Mouse (Mus musculus) heart, embryonic 13.5 days (tissue): ENCODE measurements around the gene Scel. TPM values are rescaled to one million over a fixed set of nuclear protein-coding genes. Genes with fewer than 3 reads are reported as not detected.

Experiments
- ATAC-seq: fragments of 200-750 bp; cut with Nextera tagmentation; 2 replicates; pipeline ENCODE4 v1.8.0; 2017; ENCODE audit warnings: moderate TSS enrichment; ENCODE audit not compliant: insufficient number of reproducible peaks, low FRiP score, low TSS enrichment; ENCODE audit errors: extremely low read depth
- H3K27ac ChIP-seq: fragments of 300-500 bp; sonication (generic); replicated peaks from 2 replicates; pipeline ENCODE4 v1.5.1; 2015; ENCODE audit warnings: moderate library complexity, mild to moderate bottlenecking, inconsistent platforms
- H3K27me3 ChIP-seq: fragments of 300-500 bp; sonication (generic); replicated peaks from 2 replicates; pipeline ENCODE4 v1.6.1; 2015; ENCODE audit warnings: mild to moderate bottlenecking, inconsistent platforms
- H3K36me3 ChIP-seq: fragments of 300-500 bp; sonication (generic); 2 replicates; pipeline ENCODE4 v1.6.1; 2015; ENCODE audit warnings: mild to moderate bottlenecking, inconsistent platforms
- H3K4me1 ChIP-seq: fragments of 300-500 bp; sonication (generic); 2 replicates; pipeline ENCODE4 v1.6.1; 2015; ENCODE audit warnings: inconsistent platforms
- H3K4me2 ChIP-seq: fragments of 300-500 bp; sonication (generic); 2 replicates; pipeline ENCODE4 v1.6.1; 2015; ENCODE audit warnings: inconsistent platforms, mild to moderate bottlenecking, moderate library complexity
- H3K4me3 ChIP-seq: fragments of 300-500 bp; sonication (generic); 2 replicates; pipeline ENCODE4 v1.5.1; 2015; ENCODE audit warnings: moderate library complexity, mild to moderate bottlenecking, inconsistent platforms
- H3K9ac ChIP-seq: fragments of 300-500 bp; sonication (generic); 2 replicates; pipeline ENCODE4 v1.6.1; 2015; ENCODE audit warnings: inconsistent platforms, mild to moderate bottlenecking, moderate library complexity
- H3K9me3 ChIP-seq: fragments of 300-500 bp; sonication (generic); 2 replicates; pipeline ENCODE4 v1.6.1; 2016; ENCODE audit warnings: inconsistent platforms
- WGBS: fragments of 180-500 bp; shearing (Covaris S2); methylation state at CpG from one replicate; pipeline ENCODE4 v1.1.7; 2015; ENCODE audit warnings: mixed read lengths; 5-methylcytosine and 5-hydroxymethylcytosine counted together
- polyA plus RNA-seq: library from polyadenylated mRNA; unstranded; fragments of >200 nt; fragmentation: Nextera tagmentation; extraction: Ambion mirVana; gene quantifications from 2 replicates; pipeline ENCODE4 v1.2.1, GENCODE M21; 2015

Gene Scel
- polyA plus RNA-seq, 1 experiment from 2014 or later: 0.21 TPM

DNA sequence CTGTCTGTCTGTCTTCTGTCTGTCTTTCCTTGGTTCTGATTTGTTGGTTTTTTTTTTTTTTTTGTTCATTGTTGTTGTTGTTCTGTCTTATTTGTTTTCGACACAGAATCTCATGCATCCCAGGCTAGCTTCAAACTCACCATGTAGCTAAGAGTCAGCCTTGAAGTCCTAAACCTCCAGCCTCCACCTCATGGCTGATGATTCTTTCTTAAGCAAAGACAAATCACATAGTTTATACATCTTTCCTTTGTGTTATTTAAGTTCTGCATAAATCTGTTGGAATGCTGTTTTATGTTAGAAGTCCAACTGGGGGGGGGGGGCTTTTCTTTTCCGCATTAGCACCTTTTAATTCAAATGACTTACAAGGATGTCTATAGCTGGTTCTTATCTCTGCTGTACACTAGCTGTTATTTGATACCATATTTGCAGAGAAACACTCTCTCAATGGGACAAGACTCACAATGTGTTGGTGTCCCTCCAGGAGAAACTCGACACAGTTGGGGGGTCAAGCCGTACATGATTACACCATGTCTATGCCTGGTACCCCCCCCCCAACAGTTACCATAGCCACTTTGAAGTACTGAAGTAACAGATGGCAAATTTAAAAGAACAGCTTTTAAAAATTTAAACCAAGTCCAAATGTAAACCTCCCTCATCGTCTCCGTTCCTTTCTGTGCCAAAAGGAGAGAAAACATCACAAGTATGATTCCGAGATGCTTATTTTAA is 116.7 kb downstream of the Scel start:
- H3K9me3 ChIP-seq: peaks cover 4% of the 10 kb centered on the region; the same call in 1 of the 2 replicates
- H3K27ac ChIP-seq: no peak overlapping the region
- H3K4me1 ChIP-seq: no peaks in the 10 kb centered on the region
- H3K4me2 ChIP-seq: no peak overlapping the region
- no peak overlapping the region for H3K9ac ChIP-seq
- no peaks in the 10 kb centered on the region for H3K36me3 ChIP-seq
- 77% methylated on average over 7 of the region's 7 CpGs for WGBS
- ATAC-seq: no peak
- H3K4me3 ChIP-seq: no peak overlapping the region
- no peaks in the 10 kb centered on the region for H3K27me3 ChIP-seq

DNA sequence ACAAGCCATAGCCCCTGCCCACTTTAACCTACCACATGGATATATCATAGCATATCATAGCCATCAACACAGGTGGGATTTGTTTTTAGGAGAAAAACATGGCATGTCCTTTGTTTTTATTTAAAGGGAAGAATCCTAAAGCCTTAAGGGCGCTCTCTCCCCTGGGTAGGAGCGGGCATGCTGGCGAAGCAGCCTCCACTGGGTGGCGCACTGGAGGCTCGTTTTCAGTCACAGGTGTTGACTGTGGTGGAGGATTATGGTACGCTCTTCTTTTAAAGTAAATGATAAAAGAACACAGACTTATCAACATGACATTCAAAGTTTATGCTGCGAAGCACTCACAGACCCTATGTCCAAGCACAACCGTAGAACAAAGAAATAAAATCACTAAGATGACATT is 117.4 kb downstream of the Scel start:
- Histone ChIP-seq H3K27me3 (no peaks in the 10 kb centered on the region), H3K36me3 (no peaks in the 10 kb centered on the region), H3K4me1 (no peaks in the 10 kb centered on the region), H3K4me2 (no peak overlapping the region), H3K9me3 (peaks cover 7% of the 10 kb centered on the region; the same call in 1 of the 2 replicates), H3K27ac (no peak overlapping the region), H3K4me3 (no peak overlapping the region), H3K9ac (no peak overlapping the region)
- ATAC-seq: no peak
- WGBS: 78% methylated on average over 8 of the region's 8 CpGs

DNA sequence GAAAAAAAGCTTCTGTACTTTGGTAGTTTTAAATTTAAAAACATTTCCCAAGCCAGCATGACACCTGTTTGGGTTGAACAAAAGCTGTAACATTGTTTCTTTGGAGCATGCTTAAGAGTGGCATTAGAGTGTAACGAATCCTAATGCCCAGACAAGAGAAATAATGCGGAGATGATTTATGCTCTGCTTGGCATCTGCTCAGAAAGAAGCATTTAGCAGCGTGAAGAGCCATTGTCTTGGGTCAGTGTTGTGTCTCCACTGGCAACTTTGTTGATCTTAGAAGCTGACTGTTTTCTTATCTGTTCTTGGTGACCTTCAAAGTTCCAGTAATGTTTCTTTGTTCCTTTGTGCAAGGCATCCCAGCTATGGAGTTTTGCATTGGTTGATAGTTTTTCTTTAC is 130.8 kb downstream of the Scel start:
- H3K4me3 ChIP-seq: no peak overlapping the region
- 64% methylated on average over 3 of the region's 3 CpGs for WGBS
- no peak overlapping the region for H3K9ac ChIP-seq
- ATAC-seq: no peak
- H3K27me3 ChIP-seq: peaks cover 16% of the 10 kb centered on the region
- no peaks in the 10 kb centered on the region for H3K9me3 ChIP-seq
- H3K27ac ChIP-seq: no peak overlapping the region
- H3K4me1 ChIP-seq: no peaks in the 10 kb centered on the region
- H3K36me3 ChIP-seq: no peaks in the 10 kb centered on the region
- H3K4me2 ChIP-seq: no peak overlapping the region

DNA sequence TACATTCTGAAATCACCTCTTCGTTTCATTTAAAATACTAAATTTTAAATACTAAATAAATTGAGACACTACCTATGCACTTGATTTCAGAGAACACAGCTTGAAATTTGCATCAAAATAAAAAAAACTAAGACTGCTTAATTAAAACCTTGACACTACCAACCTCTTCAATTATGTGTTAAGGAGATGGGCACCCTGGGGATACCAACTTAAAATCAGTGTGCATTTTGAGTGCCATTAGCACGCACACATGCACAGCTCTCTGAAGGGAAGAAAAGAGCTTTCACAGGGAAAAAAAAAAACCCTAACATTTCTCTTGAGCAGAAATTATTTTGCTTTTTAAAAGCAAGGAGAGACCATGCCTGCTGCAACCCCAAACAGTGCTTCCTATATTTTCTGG is 134.8 kb downstream of the Scel start:
- Histone ChIP-seq H3K36me3 (no peaks in the 10 kb centered on the region), H3K4me2 (no peak overlapping the region), H3K27ac (no peak overlapping the region), H3K27me3 (peaks cover 55% of the 10 kb centered on the region), H3K4me1 (peaks cover 7% of the 10 kb centered on the region), H3K9me3 (no peaks in the 10 kb centered on the region), H3K4me3 (no peak overlapping the region), H3K9ac (no peak overlapping the region)
- no peak for ATAC-seq
- 71% methylated on average over 2 of the region's 2 CpGs for WGBS

DNA sequence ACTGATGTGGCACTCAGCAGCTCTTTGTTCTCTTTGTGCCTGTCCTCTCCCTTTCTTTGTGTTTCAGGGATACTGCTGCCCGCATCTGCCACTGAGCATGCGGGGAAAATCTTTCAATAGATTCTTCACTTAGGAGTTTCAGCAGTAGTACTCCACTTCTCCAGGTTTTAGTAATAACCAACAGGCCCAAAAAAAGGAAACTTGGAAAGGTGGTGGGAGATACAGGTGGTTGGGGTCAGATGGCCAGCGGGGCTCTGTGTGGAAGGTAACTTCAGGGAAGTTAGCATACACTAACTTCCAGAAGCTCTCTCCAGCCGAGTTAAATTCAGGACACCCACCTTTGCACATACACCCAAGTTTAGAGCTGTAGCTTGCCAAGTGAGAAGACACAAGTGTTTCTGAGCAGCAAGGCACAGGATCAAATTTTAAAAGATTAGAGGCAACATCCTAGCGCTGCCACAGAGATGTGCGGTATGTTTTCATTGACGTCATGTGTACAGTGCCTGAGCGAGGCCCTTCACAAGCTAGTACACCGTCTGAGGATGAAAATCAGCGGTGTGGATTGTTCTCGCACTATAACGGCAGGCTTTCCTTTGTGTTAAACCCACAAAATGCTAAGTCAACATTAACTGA is 135.6 kb downstream of the Scel start:
- Histone ChIP-seq H3K27me3 (peaks cover 58% of the 10 kb centered on the region), H3K9me3 (no peaks in the 10 kb centered on the region)

DNA sequence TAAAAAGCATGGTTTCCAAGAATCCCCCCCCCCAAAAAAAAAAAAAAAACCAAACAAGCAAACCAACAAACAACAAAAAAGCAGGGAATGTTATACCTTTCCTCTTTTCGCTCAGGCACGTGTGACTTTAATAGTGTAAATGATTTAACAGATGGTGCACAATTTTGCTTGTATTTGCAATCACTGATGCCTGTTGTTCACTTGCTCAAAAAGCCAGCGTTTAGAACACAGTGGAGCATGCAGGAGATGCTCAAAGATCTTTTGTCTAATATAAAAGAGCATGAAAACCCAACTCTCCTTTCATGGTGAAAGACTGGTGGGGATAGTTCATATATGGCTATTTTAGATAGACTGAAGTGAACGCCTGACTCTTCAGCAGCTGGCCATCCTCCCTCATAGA is 136.2 kb downstream of the Scel start:
- peak overlapping the region; percentile 100; the same call in 1 of the 2 replicates for H3K4me2 ChIP-seq
- ATAC-seq: no peak
- H3K27ac ChIP-seq: no peak overlapping the region
- H3K9me3 ChIP-seq: no peaks in the 10 kb centered on the region
- H3K36me3 ChIP-seq: no peaks in the 10 kb centered on the region
- H3K4me3 ChIP-seq: no peak overlapping the region; the same call in 1 of the 2 replicates
- 56% methylated on average over 4 of the region's 4 CpGs for WGBS
- peaks cover 7% of the 10 kb centered on the region for H3K4me1 ChIP-seq
- H3K9ac ChIP-seq: no peak overlapping the region
- H3K27me3 ChIP-seq: peaks cover 59% of the 10 kb centered on the region

More for the DNA sequence above, 135.6 kb downstream of the Scel start:
- H3K36me3 ChIP-seq: no peaks in the 10 kb centered on the region
- 56% methylated on average over 12 of the region's 12 CpGs for WGBS
- no peak overlapping the region for H3K27ac ChIP-seq
- no peak overlapping the region for H3K9ac ChIP-seq
- H3K4me2 ChIP-seq: no peak overlapping the region; the same call in 1 of the 2 replicates
- no peak for ATAC-seq
- H3K4me3 ChIP-seq: no peak overlapping the region
- peaks cover 7% of the 10 kb centered on the region for H3K4me1 ChIP-seq

DNA sequence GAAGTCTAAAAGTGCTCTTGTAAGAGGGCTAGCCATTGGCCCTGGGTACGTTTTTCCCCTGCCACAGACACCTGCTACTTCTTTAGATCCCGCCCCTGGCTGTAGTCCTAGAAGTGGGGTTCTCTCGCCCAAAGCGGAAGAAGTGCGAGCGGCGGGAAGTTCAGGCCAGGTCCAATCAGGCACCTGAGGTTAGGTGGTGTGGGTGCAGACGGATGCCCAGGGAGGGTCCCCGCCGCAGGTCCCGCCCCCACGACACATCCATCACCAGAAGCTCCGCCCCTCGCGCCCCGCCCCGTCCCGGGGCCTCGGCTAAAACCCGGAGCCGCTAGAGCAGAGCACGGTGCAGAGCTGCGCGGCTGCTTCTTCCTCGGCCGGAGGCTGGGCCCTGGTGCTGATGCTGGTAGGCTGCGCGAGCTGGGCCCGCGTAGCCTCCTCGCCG is 136.8 kb downstream of the Scel start, which contains the start of gene Slain1:
Gene Slain1 (plus strand): TSS at position 333 of the 439 bp plus-strand sequence.
- H3K27ac ChIP-seq: no peak within 1 kb of the TSS
- peak within 1 kb of the TSS; percentile 81 for H3K9ac ChIP-seq
- peak within 1 kb of the TSS; percentile 100 for H3K4me2 ChIP-seq
- H3K9me3 ChIP-seq: no peaks in the 10 kb centered on the region
- ATAC-seq: peak; percentile 82; the same call in 1 of the 2 replicates
- peak within 1 kb of the TSS; percentile 81 for H3K4me3 ChIP-seq
- peaks cover 59% of the 10 kb centered on the region for H3K27me3 ChIP-seq
- no peaks in the 10 kb centered on the region for H3K36me3 ChIP-seq
- peaks cover 7% of the 10 kb centered on the region for H3K4me1 ChIP-seq
- WGBS: 2% methylated on average over 32 of the region's 32 CpGs

DNA sequence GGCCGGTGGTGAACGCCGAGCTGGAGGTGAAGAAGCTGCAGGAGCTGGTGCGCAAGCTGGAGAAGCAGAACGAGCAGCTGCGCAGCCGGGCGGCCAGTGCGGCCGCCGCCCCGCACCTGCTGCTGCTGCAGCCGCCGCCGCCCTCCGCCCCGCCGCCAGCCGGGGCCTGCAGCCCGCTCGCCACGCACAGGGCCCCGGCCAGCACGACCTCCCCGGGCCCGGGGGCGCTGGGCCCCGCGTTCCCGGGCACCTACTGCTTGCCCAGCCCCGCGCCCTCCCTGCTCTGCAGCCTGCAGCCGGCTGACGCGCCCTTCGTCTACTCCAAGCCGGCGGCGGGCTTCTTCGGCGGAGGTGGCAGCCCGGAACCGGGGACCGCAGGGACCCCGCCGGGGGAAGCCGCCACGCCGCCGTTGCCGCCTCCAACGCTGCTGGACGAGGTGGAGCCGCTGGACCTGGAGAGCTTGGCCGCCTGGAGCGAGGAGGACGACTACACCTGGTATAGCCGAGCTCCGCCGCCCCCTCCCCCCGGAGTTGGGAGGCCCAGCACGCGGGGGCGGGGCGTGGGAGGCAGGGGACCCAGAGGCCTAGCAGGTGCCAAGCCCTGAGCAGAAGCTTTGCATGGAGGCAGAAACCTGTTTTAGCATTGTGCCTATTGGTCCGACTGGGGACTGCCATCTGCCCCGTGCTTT is 137.4 kb downstream of the Scel start:
- H3K4me1 ChIP-seq: peaks cover 8% of the 10 kb centered on the region
- peak overlapping the region; percentile 100 for H3K4me2 ChIP-seq
- H3K9ac ChIP-seq: peak overlapping the region; percentile 81
- peaks cover 59% of the 10 kb centered on the region for H3K27me3 ChIP-seq
- H3K4me3 ChIP-seq: peak overlapping the region; percentile 81
- no peaks in the 10 kb centered on the region for H3K36me3 ChIP-seq
- no peak overlapping the region for H3K27ac ChIP-seq
- ATAC-seq: no peak; the same call in 1 of the 2 replicates
- no peaks in the 10 kb centered on the region for H3K9me3 ChIP-seq
- WGBS: under 1% methylated on average over 48 of the region's 67 CpGs

DNA sequence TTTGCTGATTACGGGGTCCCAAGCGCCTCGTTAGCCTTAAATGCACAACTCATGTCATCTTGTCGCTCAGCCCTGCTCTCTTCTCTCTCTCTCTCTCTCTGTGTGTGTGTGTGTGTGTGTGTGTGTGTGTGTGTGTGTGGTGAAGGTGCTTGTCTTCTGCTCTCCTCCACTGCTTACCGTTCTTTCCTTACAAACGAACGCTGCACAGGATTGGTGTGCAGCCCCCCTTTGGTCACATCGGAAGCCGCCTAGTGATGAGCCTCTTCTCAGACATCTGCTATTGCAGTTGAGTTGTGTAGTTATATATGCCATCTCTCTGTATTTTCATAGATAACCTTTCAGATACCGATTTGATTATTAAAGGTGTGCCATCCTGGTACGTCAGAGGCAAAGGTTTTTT is 138.0 kb downstream of the Scel start:
- H3K4me3 ChIP-seq: peak overlapping the region; percentile 81
- peak overlapping the region; percentile 81 for H3K9ac ChIP-seq
- WGBS: 5% methylated on average over 11 of the region's 11 CpGs
- no peak overlapping the region for H3K27ac ChIP-seq
- no peaks in the 10 kb centered on the region for H3K9me3 ChIP-seq
- peaks cover 59% of the 10 kb centered on the region for H3K27me3 ChIP-seq
- no peak for ATAC-seq
- H3K4me2 ChIP-seq: peak overlapping the region; percentile 100
- peaks cover 10% of the 10 kb centered on the region for H3K4me1 ChIP-seq
- no peaks in the 10 kb centered on the region for H3K36me3 ChIP-seq

DNA sequence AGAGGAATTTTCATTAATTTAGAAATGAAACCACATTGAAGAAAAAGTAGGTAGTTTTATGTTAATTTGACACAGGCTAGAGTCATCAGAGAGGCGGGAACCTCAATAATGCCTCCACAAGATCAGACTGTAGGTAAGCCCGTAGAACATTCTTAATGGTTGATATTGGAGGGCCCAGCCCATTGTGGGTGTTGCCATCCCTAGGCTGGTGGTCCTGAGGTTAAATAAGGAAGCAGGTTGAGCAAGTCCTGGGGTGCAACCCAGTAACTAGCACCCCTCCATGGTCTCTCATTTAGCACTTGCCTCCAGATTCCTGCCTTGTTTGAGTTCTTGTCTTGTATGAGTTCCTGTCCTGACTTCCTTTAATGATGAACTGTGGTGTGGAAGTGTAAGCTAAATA is 138.4 kb downstream of the Scel start:
- H3K9me3 ChIP-seq: no peaks in the 10 kb centered on the region
- no peak for ATAC-seq
- H3K4me1 ChIP-seq: peaks cover 10% of the 10 kb centered on the region
- H3K9ac ChIP-seq: no peak overlapping the region
- H3K36me3 ChIP-seq: no peaks in the 10 kb centered on the region
- H3K27ac ChIP-seq: no peak overlapping the region
- peak overlapping the region; percentile 100 for H3K4me2 ChIP-seq
- WGBS: 69% methylated on average over 2 of the region's 2 CpGs
- peaks cover 59% of the 10 kb centered on the region for H3K27me3 ChIP-seq
- no peak overlapping the region for H3K4me3 ChIP-seq

DNA sequence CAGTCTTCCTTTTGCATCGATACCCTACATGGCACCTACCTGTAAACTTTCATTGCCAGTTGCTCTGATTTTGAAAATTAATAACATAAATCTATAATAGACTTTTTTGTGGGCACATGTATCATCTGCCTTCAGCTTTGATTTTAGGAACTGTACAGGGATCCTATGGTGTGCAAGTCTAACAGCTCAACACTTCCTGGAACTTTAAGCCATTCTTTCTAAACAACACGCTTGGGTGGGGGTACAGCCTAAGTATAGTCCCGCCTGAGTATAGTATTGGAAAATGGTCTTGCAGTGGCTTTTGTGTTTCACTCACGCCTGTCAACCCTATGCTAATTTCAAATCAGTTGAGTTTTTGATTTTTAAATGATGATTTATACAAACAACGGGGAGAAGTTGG is 139.4 kb downstream of the Scel start:
- H3K4me2 ChIP-seq: no peak overlapping the region
- no peak overlapping the region for H3K27ac ChIP-seq
- 78% methylated on average over 5 of the region's 5 CpGs for WGBS
- H3K27me3 ChIP-seq: peaks cover 50% of the 10 kb centered on the region
- no peaks in the 10 kb centered on the region for H3K9me3 ChIP-seq
- no peak for ATAC-seq
- H3K4me1 ChIP-seq: peaks cover 10% of the 10 kb centered on the region
- no peaks in the 10 kb centered on the region for H3K36me3 ChIP-seq
- H3K9ac ChIP-seq: no peak overlapping the region
- H3K4me3 ChIP-seq: no peak overlapping the region
